Mouse (Mus musculus) liver, adult (tissue): ENCODE measurements around the gene Twnk.

Experiments
- GATA4 ChIP-seq: IDR thresholded peaks from 2 replicates; pipeline ENCODE4 v1.6.1; 2014; ENCODE audit warnings: mild to moderate bottlenecking, low read length; ENCODE audit not compliant: insufficient replicate concordance

Gene Twnk

DNA sequence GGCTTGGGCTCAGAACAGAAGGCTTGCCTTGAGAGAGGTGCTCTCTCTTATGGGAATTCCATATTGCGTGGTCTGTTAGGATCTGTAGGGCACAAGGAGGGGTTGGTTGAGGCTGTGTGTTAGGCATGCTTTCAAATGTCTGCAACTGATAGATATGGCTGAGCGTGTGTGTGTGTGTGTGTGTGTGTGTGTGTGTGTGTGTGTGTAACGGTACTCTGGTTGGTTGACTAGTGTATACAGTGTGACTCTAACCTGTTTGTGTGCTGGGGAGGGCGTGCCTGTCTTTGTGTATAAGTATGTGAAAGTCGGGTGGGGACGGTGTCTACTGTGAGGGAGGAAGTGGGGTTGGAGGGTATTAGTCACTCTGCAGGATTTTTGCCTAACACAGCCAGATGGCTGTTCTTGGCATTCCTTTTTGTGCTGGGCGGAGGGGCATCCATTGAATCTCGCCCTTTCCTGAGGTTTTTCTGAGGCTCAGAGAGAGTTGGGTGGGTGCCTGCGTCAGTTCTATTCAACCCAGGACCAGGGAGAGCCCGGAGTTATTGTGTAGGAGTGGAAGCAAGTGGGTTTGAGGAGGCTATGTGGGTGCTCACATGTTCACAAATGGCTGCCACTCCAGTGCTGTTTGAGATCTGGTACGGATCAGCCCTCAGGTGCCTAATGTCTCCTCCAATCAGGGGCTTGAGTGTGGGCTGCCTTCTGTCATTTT, 42.6 kb downstream of the Twnk start:
- no peak for TF ChIP-seq GATA4

DNA sequence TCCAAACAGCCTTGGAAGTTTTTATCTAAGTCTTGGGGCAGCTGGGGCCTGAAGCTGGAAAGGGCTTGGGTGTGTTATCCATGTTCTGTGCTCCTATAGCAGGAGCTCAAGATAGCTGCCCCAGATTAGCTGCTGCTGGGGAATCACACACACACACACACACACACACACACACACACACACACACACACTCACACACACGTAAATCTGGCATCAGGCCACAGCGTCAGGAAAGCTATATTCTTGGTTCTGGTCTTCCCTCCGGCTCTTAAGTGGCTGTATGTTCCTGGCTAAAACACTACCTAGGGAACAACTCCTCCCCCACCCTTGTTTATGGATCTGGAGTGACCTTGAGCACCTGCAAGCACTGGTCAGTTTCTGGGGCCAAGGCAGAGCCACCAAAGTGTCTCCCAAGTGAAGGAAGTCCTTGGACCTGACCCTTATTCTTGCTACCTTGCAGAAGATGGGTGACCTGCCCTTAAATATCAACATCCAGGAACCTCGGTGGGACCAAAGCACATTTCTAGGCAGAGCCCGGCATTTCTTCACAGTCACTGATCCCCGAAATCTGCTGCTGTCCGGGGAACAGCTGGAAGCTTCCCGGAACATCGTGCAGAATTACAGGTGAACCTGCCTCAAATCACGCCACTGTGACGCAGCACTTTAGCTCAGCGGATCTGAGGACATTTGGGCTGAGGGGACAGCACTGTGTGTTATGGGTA, 43.3 kb downstream of the Twnk start:
- TF ChIP-seq GATA4: no peak

- no peak for TF ChIP-seq GATA4
These were observed 44.1 kb downstream of the Twnk start for GRCm38 (mm10) chr19:45049523-45049922.

DNA sequence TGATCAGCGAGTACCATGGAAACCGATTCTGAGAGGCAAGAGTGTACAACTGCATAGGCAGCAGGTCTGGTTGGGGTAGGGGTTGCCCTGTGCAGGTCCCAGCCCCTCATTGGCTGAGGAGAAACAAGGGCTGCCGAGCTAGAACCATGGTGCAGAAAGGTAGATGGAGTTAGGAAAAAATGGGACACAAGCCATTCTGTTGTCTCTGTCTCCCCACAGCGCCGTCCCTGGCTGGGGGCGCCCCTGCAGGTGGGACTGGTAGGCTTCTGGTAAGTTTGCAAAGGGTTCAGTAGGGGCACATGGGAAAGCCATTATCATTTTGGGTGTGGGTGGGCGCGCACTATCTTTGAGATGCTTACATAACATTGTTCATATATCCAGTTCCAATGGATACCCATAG, 48.0 kb downstream of the Twnk start:
- no peak for TF ChIP-seq GATA4

DNA sequence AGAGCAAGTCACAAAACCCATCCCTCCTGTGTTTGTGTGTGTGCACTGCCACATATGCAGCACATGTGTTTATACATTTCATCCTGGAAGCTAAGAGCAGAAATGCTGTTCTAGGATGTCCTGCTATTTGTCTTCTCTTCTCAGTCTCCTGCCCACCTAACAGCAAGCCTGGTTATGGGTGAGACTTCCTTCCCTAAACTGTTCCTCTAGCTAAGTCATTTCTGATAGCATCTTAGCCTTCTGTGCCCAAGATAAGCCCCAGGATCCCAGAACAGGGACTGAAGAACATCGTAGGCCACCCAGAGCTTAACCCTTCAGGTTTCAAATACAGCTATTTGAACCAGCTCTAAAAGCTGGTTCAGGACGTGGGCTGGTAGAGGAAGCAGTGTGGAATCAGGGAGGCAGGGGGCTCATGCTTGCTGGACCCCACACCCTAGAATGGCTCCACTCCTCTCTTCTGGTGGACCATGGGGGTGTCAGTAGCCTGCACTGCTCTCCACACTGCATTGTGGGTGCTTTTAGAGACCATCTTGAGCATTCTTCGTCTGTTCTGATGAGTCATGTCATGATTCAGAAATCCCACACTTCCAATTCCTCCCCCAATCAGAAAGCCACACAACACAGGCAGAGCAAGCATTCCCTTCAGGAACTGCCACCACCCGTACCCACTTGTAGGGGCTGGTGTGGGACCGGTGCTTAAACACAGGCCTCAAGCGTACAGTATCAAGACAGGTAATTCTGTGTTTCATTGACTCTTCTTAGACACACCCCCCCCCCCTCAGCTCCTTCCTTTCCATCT, 49.6 kb downstream of the Twnk start:
- TF ChIP-seq GATA4: no peak

- no peak for TF ChIP-seq GATA4
These were observed 50.9 kb downstream of the Twnk start for GRCm38 (mm10) chr19:45056364-45056763.

DNA sequence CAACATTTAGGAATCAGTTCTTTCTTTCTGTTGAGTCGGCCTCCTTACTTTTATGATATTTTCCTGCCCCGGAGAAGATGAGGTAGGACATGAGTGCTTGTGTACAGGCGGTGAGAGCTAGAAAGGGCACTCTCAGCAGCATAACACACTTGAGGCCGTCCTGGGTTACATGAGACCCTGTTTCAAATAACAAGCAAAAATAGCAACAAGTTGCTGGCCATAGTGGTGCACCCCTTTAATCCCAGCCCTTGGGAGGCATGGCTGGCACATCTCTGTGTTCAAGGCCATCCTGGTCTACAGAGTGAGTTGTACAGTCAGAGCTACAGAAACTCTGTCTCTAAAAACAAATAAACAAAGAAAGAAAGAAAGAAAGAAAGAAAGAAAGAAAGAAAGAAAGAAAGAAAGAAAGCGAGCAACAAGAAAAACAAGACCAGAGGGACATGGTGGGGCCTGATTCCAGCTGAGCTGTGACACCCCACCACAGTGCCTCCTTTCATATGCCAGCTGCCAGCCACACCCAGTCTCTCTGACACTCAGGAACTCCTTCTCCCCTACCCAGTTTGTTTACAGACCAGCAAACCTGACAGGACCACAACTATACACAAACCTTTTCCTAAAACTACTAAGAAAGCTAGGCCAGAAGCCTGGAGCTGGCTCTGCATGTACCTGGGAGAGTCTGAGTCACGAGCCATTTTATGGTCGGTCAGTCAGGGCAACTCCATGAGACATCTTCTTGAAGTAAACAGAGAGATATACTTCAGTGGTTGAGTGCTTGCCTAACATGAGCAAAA, 51.6 kb downstream of the Twnk start:
- no peak for TF ChIP-seq GATA4

GRCm38 (mm10) chr19:45057724-45058112, 52.3 kb downstream of the Twnk start:
- TF ChIP-seq GATA4: no peak

DNA sequence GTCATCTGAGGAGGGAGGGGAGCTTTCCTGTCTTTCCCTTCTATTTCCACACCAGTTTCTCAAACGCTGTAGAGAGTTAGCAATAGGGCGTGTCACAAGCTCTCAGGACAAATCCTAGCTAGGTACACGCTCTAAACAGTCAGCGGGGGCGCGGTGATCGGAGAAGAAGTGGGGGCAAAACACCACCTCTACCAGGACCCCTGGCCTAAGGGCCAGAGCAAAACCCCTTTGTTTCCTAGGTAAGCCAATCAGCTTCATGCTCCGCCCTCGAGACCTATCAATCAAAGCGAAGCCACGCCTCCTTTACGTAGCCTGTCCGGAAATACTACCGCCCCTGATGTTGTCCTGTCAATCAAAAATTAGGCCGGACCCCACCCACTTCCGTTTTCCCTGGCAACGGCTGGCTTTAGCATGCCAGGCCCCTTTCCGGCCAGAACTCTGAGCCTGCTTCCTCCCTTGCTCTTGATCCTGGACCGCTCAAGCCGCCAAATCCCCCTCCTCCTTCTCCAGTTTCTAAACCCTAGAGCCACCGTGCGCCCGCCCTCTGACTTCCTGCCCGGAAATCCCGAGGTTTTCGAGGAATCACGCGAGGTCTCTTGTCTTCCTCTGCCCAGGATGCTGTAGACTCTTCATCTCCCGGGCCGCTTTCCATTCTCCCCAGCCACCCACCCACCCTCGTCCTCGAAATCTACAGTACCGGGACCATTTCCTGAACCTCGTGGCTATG, 52.8 kb downstream of the Twnk start:
- no peak for TF ChIP-seq GATA4

- no peak for TF ChIP-seq GATA4
These were observed 53.4 kb downstream of the Twnk start for GRCm38 (mm10) chr19:45058841-45059240.
